Mouse (Mus musculus) midbrain, embryonic 10.5 days (tissue): ENCODE measurements at regions not wholly inside any gene's neighbourhood (a gene's known extent, or its start where the extent isn't known, plus 50 kb on each side); places are given as distances from the start of the nearest gene placed in this dataset.
"Not testable (repeated sequence)": the region's sequence is repeated elsewhere in the genome, so short reads cannot be mapped to it uniquely, and the experiment has no call there.

Experiments
- DNase-seq: peaks from one replicate; pipeline ENCODE4 v3.0.0-alpha.2; 2017; ENCODE audit warnings: low spot score
- H3K27ac ChIP-seq: fragments of 300-500 bp; sonication (generic); replicated peaks from 2 replicates; pipeline ENCODE4 v1.5.1; 2016; ENCODE audit warnings: mild to moderate bottlenecking
- H3K27me3 ChIP-seq: fragments of 300-500 bp; sonication (generic); 2 replicates; pipeline ENCODE4 v1.6.1; 2016; ENCODE audit warnings: low read depth, mild to moderate bottlenecking; ENCODE audit not compliant: poor library complexity, severe bottlenecking
- H3K36me3 ChIP-seq: fragments of 300-500 bp; sonication (generic); 2 replicates; pipeline ENCODE4 v1.6.1; 2016; ENCODE audit warnings: mild to moderate bottlenecking, moderate library complexity
- H3K4me1 ChIP-seq: fragments of 300-500 bp; sonication (generic); 2 replicates; pipeline ENCODE4 v1.6.1; 2016
- H3K4me3 ChIP-seq: fragments of 300-500 bp; sonication (generic); 2 replicates; pipeline ENCODE4 v1.5.1; 2016; ENCODE audit warnings: mild to moderate bottlenecking, moderate library complexity
- H3K9me3 ChIP-seq: fragments of 300-500 bp; sonication (generic); replicated peaks from 2 replicates; pipeline ENCODE4 v1.6.1; 2016; ENCODE audit warnings: mild to moderate bottlenecking
- WGBS: fragments of 180-500 bp; shearing (Covaris S2); methylation state at CpG from one replicate; pipeline ENCODE4 v1.1.7; 2016; 5-methylcytosine and 5-hydroxymethylcytosine counted together

- WGBS: 91% methylated on average over 4 of the region's 4 CpGs
- no peak for DNase-seq
- Histone ChIP-seq H3K9me3 (no peaks in the 10 kb centered on the region), H3K4me1 (no peaks in the 10 kb centered on the region), H3K27me3 (no peaks in the 10 kb centered on the region; the same call in 1 of the 2 replicates), H3K27ac (no peak overlapping the region), H3K4me3 (no peak overlapping the region), H3K36me3 (no peaks in the 10 kb centered on the region)
These were observed 58.8 kb downstream of the Emx2 start for GRCm38 (mm10) chr19:59516957-59517356.

- no peak overlapping the region for H3K4me3 ChIP-seq
- WGBS: 82% methylated on average over 3 of the region's 3 CpGs
- no peaks in the 10 kb centered on the region for H3K4me1 ChIP-seq
- H3K36me3 ChIP-seq: no peaks in the 10 kb centered on the region
- H3K9me3 ChIP-seq: no peaks in the 10 kb centered on the region
- no peak overlapping the region for H3K27ac ChIP-seq
- DNase-seq: no peak
- H3K27me3 ChIP-seq: no peaks in the 10 kb centered on the region; the same call in 1 of the 2 replicates
These were observed 61.0 kb downstream of the Emx2 start for GRCm38 (mm10) chr19:59519156-59519555.

- no peaks in the 10 kb centered on the region; the same call in 1 of the 2 replicates for H3K27me3 ChIP-seq
- DNase-seq: no peak
- H3K36me3 ChIP-seq: no peaks in the 10 kb centered on the region
- H3K4me1 ChIP-seq: no peaks in the 10 kb centered on the region
- WGBS: 79% methylated on average over 11 of the region's 11 CpGs
- no peaks in the 10 kb centered on the region for H3K9me3 ChIP-seq
- H3K4me3 ChIP-seq: no peak overlapping the region
- no peak overlapping the region for H3K27ac ChIP-seq
These were observed 64.0 kb downstream of the Emx2 start for GRCm38 (mm10) chr19:59522176-59522575.

- H3K27me3 ChIP-seq: no peaks in the 10 kb centered on the region; the same call in 1 of the 2 replicates
- no peak overlapping the region for H3K4me3 ChIP-seq
- H3K27ac ChIP-seq: no peak overlapping the region
- H3K9me3 ChIP-seq: no peaks in the 10 kb centered on the region
- WGBS: 84% methylated on average over 10 of the region's 10 CpGs
- DNase-seq: no peak
- no peaks in the 10 kb centered on the region for H3K36me3 ChIP-seq
- H3K4me1 ChIP-seq: no peaks in the 10 kb centered on the region
These were observed 65.2 kb downstream of the Emx2 start for GRCm38 (mm10) chr19:59523356-59523755.

GRCm38 (mm10) chr19:59564101-59564500 is 105.9 kb downstream of the Emx2 start:
- H3K4me3 ChIP-seq: no peak overlapping the region
- peaks cover 2% of the 10 kb centered on the region; the same call in 1 of the 2 replicates for H3K4me1 ChIP-seq
- no peak for DNase-seq
- H3K9me3 ChIP-seq: no peaks in the 10 kb centered on the region
- WGBS: 86% methylated on average over 4 of the region's 4 CpGs
- H3K36me3 ChIP-seq: no peaks in the 10 kb centered on the region
- H3K27me3 ChIP-seq: no peaks in the 10 kb centered on the region
- H3K27ac ChIP-seq: no peak overlapping the region

- no peaks in the 10 kb centered on the region for H3K27me3 ChIP-seq
- H3K27ac ChIP-seq: no peak overlapping the region
- H3K4me1 ChIP-seq: peaks cover 2% of the 10 kb centered on the region; the same call in 1 of the 2 replicates
- no peak overlapping the region for H3K4me3 ChIP-seq
- no peaks in the 10 kb centered on the region for H3K36me3 ChIP-seq
- peak; percentile 9 for DNase-seq
- H3K9me3 ChIP-seq: no peaks in the 10 kb centered on the region
These were observed 110.7 kb downstream of the Emx2 start for GRCm38 (mm10) chr19:59568907-59569306.

- not testable (repeated sequence) for DNase-seq, H3K4me3 ChIP-seq, H3K4me1 ChIP-seq, H3K36me3 ChIP-seq, H3K27ac ChIP-seq, H3K9me3 ChIP-seq, H3K27me3 ChIP-seq
- 87% methylated on average over 2 of the region's 2 CpGs for WGBS
These were observed 111.4 kb downstream of the Emx2 start for GRCm38 (mm10) chr19:59569590-59569989.

- H3K4me1 ChIP-seq: no peaks in the 10 kb centered on the region
- WGBS: 79% methylated on average over 3 of the region's 3 CpGs
- no peaks in the 10 kb centered on the region for H3K36me3 ChIP-seq
- no peak overlapping the region for H3K4me3 ChIP-seq
- no peaks in the 10 kb centered on the region for H3K9me3 ChIP-seq
- DNase-seq: no peak
- H3K27ac ChIP-seq: no peak overlapping the region
- peaks cover 9% of the 10 kb centered on the region for H3K27me3 ChIP-seq
These were observed 116.2 kb downstream of the Emx2 start for GRCm38 (mm10) chr19:59574346-59574745.

- Histone ChIP-seq H3K9me3 (no peaks in the 10 kb centered on the region), H3K27ac (no peak overlapping the region), H3K4me1 (no peaks in the 10 kb centered on the region), H3K27me3 (peaks cover 40% of the 10 kb centered on the region), H3K36me3 (no peaks in the 10 kb centered on the region), H3K4me3 (no peak overlapping the region)
- DNase-seq: no peak
- WGBS: 78% methylated on average over 9 of the region's 9 CpGs
These were observed 119.7 kb downstream of the Emx2 start for GRCm38 (mm10) chr19:59577886-59578285.

GRCm38 (mm10) chr19:59579676-59580075 is 121.5 kb downstream of the Emx2 start:
- DNase-seq: no peak
- 92% methylated on average over 1 of the region's 1 CpGs for WGBS
- Histone ChIP-seq H3K36me3 (no peaks in the 10 kb centered on the region), H3K9me3 (no peaks in the 10 kb centered on the region), H3K4me3 (no peak overlapping the region), H3K4me1 (no peaks in the 10 kb centered on the region), H3K27me3 (peaks cover 56% of the 10 kb centered on the region), H3K27ac (no peak overlapping the region)

GRCm38 (mm10) chr19:59585835-59586234 is 127.7 kb downstream of the Emx2 start:
- H3K4me3 ChIP-seq: no peak overlapping the region
- peaks cover 19% of the 10 kb centered on the region for H3K4me1 ChIP-seq
- 36% methylated on average over 4 of the region's 4 CpGs for WGBS
- no peaks in the 10 kb centered on the region for H3K36me3 ChIP-seq
- no peaks in the 10 kb centered on the region for H3K9me3 ChIP-seq
- peaks cover 93% of the 10 kb centered on the region for H3K27me3 ChIP-seq
- no peak overlapping the region for H3K27ac ChIP-seq
- DNase-seq: no peak

- 69% methylated on average over 12 of the region's 12 CpGs for WGBS
- H3K27ac ChIP-seq: no peak overlapping the region
- no peak overlapping the region for H3K4me3 ChIP-seq
- DNase-seq: no peak
- peaks cover 19% of the 10 kb centered on the region for H3K4me1 ChIP-seq
- no peaks in the 10 kb centered on the region for H3K9me3 ChIP-seq
- H3K27me3 ChIP-seq: peaks cover 97% of the 10 kb centered on the region
- no peaks in the 10 kb centered on the region for H3K36me3 ChIP-seq
These were observed 129.1 kb downstream of the Emx2 start for GRCm38 (mm10) chr19:59587303-59587702.

- peak overlapping the region; percentile 4; the same call in 1 of the 2 replicates for H3K27ac ChIP-seq
- H3K27me3 ChIP-seq: peaks cover 97% of the 10 kb centered on the region
- H3K4me1 ChIP-seq: peaks cover 19% of the 10 kb centered on the region
- peak overlapping the region; percentile 49 for H3K4me3 ChIP-seq
- no peaks in the 10 kb centered on the region for H3K36me3 ChIP-seq
- DNase-seq: peak; percentile 59
- 2% methylated on average over 17 of the region's 17 CpGs for WGBS
- no peaks in the 10 kb centered on the region for H3K9me3 ChIP-seq
These were observed 129.9 kb downstream of the Emx2 start for GRCm38 (mm10) chr19:59588068-59588522.

GRCm38 (mm10) chr19:59590021-59590420 is 131.8 kb downstream of the Emx2 start:
- Histone ChIP-seq H3K27ac (no peak overlapping the region), H3K4me1 (peaks cover 19% of the 10 kb centered on the region), H3K4me3 (no peak overlapping the region), H3K36me3 (no peaks in the 10 kb centered on the region), H3K9me3 (no peaks in the 10 kb centered on the region), H3K27me3 (peaks cover 96% of the 10 kb centered on the region)
- WGBS: 94% methylated on average over 3 of the region's 3 CpGs
- DNase-seq: no peak
